Mouse (Mus musculus): ENCODE results near the gene Fau. TPM values are rescaled to one million over a fixed set of nuclear protein-coding genes. Genes with fewer than 3 reads are reported as not detected.

The Fau gene
- 493 and 512 TPM in 2 replicates for polyA plus RNA-seq (2015; fragmentation: Nextera tagmentation; extraction: Ambion mirVana)

DNA sequence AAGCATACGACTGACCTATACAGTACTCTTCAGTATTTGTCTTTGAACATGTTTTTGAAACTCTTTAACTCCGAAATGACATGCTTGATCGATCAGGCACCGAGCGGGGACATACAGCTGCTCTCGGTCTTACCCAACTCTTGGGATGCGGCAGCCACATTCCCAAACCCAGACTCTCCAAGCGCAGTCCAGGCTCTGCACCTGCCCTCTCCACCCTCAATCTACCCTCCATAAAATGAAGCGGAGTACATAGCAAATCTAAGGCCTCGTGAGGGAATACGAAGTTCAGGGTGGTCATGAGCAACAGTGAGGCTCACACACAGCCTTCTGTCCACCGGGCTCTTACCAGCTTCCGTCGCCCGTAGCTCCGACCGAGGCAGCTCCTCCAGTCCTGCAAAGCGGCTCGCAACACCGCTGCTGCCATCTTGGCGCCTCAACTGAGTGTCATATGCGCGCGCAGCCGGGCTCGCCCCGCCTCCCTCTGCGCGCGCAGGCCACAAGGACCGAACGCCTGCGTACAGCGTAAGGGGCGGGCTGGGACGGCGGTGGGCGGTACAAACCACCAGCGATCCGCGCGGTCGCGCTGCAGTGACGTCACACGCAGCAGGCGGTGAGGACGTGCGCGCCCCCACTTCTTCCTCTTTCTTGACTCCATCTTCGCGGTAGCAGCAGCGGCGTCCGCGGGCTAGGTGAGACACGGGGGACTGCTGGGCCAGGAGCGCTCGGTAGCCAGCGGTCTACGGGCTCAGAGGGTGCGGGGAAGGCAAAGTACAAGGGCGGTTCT lies at the start of gene Fau, which contains the start of gene Mrpl49:
Gene Fau, plus strand, starts transcription at position 532 of the 784 bp plus-strand sequence.
Gene Mrpl49, minus strand, starts transcription at position 473 of the 784 bp plus-strand sequence.
- Histone ChIP-seq H3K4me3 (replicated peaks; ENCODE audit: low read length) (peak within 1 kb of the TSS; percentile 85), H3K4me1 (replicated peaks; ENCODE audit: control insufficient read depth, insufficient read depth, low read length) (peaks cover 34% of the 10 kb centered on the region), H3K27ac (ENCODE audit: low read length) (peak within 1 kb of the TSS; percentile 64), H3K9ac (replicated peaks; ENCODE audit: low read depth, low read length) (peak within 1 kb of the TSS; percentile 85), H3K27me3 (replicated peaks; ENCODE audit: control insufficient read depth, insufficient read depth, low read length) (no peaks in the 10 kb centered on the region), H3K4me2 (ENCODE audit: low read length) (peak within 1 kb of the TSS; percentile 93), H3K9me3 (ENCODE audit: control insufficient read depth, low read length) (no peaks in the 10 kb centered on the region), H3K36me3 (ENCODE audit: control insufficient read depth, insufficient read depth) (peaks cover 12% of the 10 kb centered on the region)
- ATAC-seq, result peak; percentile 87
- under 1% methylated on average over 63 of the region's 63 CpGs for whole genome bisulfite sequencing

DNA sequence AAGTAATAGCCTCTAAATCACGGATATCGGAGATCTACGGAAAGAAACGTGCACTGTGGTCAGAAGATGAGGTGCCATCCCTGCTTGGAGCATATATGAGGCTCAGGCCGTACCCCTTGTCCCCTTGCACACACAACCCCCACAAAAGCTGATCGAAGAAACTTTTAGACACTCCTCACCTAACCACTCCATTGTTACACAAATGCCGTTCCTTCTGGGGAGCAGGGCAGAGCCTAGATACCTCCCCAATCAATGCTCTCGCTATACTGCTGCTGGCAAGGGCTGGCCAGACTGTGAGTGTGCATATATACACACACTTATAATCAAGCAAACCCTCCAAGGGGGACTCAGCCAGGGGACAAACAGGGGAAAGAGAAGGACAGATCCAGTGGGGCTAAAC lies 48.5 kb upstream of the Fau start:
- H3K36me3 ChIP-seq (ENCODE audit: control insufficient read depth, insufficient read depth), result no peaks in the 10 kb centered on the region
- H3K27ac ChIP-seq (ENCODE audit: low read length), result no peak overlapping the region
- no peaks in the 10 kb centered on the region for H3K9me3 ChIP-seq (ENCODE audit: control insufficient read depth, low read length)
- no peaks in the 10 kb centered on the region for H3K4me1 ChIP-seq (replicated peaks; ENCODE audit: control insufficient read depth, insufficient read depth, low read length)
- 68% methylated on average over 8 of the region's 8 CpGs for WGBS
- no peak overlapping the region for H3K4me3 ChIP-seq (replicated peaks; ENCODE audit: low read length)
- H3K4me2 ChIP-seq (ENCODE audit: low read length), result no peak overlapping the region
- H3K9ac ChIP-seq (replicated peaks; ENCODE audit: low read depth, low read length), result no peak overlapping the region
- no peak for ATAC-seq
- no peaks in the 10 kb centered on the region for H3K27me3 ChIP-seq (replicated peaks; ENCODE audit: control insufficient read depth, insufficient read depth, low read length)

DNA sequence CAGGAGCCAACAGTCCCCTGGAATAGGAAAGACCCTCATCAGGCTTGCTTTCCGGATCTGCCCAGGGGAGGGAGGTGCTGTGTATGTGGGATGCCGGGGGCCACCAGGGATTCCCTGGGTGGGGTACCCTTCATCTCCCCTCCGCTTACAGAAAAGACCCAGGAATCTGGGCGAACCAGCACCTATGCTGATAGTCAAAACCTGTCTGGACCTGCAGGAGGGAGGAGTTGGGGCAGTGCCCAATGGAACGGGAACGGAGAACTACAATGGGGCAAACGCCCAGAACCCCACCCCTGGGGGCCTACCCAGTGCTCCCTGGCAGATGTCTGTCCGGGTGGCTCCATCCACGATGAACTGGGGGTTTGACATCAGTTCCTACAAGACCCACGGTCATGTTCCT lies 44.0 kb upstream of the Fau start:
- H3K36me3 ChIP-seq (ENCODE audit: control insufficient read depth, insufficient read depth), result no peaks in the 10 kb centered on the region
- no peak overlapping the region for H3K9ac ChIP-seq (replicated peaks; ENCODE audit: low read depth, low read length)
- no peak overlapping the region for H3K4me2 ChIP-seq (ENCODE audit: low read length)
- H3K27me3 ChIP-seq (replicated peaks; ENCODE audit: control insufficient read depth, insufficient read depth, low read length), result peaks cover 10% of the 10 kb centered on the region
- ATAC-seq, result no peak
- H3K9me3 ChIP-seq (ENCODE audit: control insufficient read depth, low read length), result no peaks in the 10 kb centered on the region
- H3K4me1 ChIP-seq (replicated peaks; ENCODE audit: control insufficient read depth, insufficient read depth, low read length), result peaks cover 12% of the 10 kb centered on the region
- no peak overlapping the region for H3K27ac ChIP-seq (ENCODE audit: low read length)
- H3K4me3 ChIP-seq (replicated peaks; ENCODE audit: low read length), result no peak overlapping the region
- 90% methylated on average over 10 of the region's 10 CpGs for WGBS

DNA sequence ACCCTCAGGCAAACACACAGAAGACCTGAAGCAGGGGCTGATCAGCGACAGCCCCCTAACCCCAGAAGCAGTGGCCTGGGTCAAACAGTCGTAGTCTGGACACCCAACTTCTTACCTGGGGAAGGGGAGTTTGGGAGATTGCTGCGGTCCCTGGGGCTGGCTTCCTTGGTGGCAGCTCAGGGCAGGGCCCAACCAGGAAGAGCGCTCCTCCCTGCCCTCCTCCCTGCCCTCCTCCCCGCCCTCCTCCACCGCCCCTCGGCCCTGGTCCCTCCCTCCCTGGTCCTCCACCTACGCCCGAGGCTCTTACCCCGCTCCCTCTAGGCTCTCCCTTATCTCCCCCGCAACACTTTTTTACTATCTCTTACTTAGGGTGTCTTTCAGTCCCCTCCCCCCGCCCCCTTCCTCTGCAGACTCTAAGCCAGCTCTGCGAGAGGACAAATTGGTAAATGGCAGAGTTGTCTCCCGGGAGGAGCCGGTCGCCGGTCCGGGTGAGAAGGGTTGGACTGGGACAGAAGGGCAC lies 42.6 kb upstream of the Fau start:
- Histone ChIP-seq H3K27ac (ENCODE audit: low read length) (no peak overlapping the region), H3K36me3 (ENCODE audit: control insufficient read depth, insufficient read depth) (no peaks in the 10 kb centered on the region), H3K9me3 (ENCODE audit: control insufficient read depth, low read length) (no peaks in the 10 kb centered on the region), H3K4me3 (replicated peaks; ENCODE audit: low read length) (peak overlapping the region; percentile 48), H3K9ac (replicated peaks; ENCODE audit: low read depth, low read length) (peak overlapping the region; percentile 57), H3K27me3 (replicated peaks; ENCODE audit: control insufficient read depth, insufficient read depth, low read length) (peaks cover 10% of the 10 kb centered on the region), H3K4me2 (ENCODE audit: low read length) (peak overlapping the region; percentile 77), H3K4me1 (replicated peaks; ENCODE audit: control insufficient read depth, insufficient read depth, low read length) (peaks cover 12% of the 10 kb centered on the region)
- under 1% methylated on average over 18 of the region's 18 CpGs for WGBS
- ATAC-seq, result peak; percentile 45; the same call in 1 of the 2 replicates

DNA sequence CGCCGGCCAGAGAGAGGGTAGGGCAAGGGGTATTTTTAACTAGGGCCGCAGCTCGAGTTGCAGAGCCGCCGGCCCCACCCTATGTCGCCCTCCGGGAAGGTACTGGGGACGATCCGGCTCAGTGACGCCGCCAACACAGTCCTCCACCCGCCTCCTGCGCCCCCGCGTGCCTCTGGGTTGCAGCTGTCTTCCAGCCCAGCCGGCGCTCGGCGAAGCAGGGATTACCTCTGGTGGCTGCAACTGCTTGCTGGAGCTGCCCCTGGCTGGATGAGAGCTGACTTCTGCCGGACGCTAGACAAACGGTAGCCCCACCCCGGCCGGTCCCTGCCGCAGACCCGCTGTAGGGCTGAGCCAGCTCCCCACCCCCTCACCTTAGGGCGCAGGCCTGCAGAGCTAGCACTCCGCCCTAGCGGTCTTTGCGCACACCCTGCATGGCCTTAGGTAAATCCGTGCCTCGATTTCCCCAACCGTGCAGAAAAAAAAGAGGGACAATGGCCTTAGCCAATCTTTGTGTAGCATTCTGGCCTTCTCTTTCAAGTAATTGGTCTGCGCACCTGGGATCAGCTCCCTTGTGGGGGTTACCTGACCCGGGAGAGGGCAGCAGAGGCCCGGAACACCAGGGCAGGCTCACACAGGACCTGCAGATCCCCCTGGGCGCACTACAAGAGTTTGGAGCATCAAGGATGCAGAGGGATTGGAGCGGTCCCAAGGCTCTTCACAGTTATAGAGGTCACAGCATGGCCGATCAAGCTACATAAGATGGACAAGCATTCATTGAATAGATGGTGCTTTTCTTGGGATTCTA lies 41.9 kb upstream of the Fau start, which contains the start of gene Capn1:
Gene Capn1, minus strand, starts transcription at position 387 of the 805 bp plus-strand sequence.
- Histone ChIP-seq H3K4me2 (ENCODE audit: low read length) (peak within 1 kb of the TSS; percentile 77), H3K4me3 (replicated peaks; ENCODE audit: low read length) (peak within 1 kb of the TSS; percentile 48), H3K9ac (replicated peaks; ENCODE audit: low read depth, low read length) (peak within 1 kb of the TSS; percentile 57), H3K36me3 (ENCODE audit: control insufficient read depth, insufficient read depth) (no peaks in the 10 kb centered on the region), H3K4me1 (replicated peaks; ENCODE audit: control insufficient read depth, insufficient read depth, low read length) (peaks cover 12% of the 10 kb centered on the region), H3K9me3 (ENCODE audit: control insufficient read depth, low read length) (no peaks in the 10 kb centered on the region), H3K27me3 (replicated peaks; ENCODE audit: control insufficient read depth, insufficient read depth, low read length) (peaks cover 10% of the 10 kb centered on the region), H3K27ac (ENCODE audit: low read length) (no peak within 1 kb of the TSS)
- ATAC-seq, result peak; percentile 81
- 2% methylated on average over 40 of the region's 40 CpGs for WGBS

DNA sequence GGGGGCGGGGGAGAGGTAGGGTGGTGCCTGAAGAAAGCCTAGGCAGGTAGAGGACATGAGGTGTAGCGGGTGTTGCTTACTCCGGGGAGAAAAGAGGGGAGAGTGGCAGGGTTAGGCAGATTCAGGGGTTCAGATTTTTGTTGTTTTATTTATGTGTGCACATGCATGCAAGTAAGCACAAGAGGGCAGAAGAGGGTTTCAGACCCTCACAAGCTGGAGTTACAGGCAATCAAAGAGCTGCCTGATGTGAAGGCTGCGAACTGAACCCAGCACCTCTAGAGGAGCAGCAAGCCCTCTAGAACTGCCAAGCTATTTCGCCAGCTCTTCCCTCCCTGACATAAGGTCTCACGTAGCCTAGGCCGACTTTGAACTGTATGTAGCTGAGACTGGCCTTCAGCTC lies 41.1 kb upstream of the Fau start:
- Histone ChIP-seq H3K4me2 (ENCODE audit: low read length) (no peak overlapping the region), H3K9me3 (ENCODE audit: control insufficient read depth, low read length) (no peaks in the 10 kb centered on the region), H3K27me3 (replicated peaks; ENCODE audit: control insufficient read depth, insufficient read depth, low read length) (peaks cover 10% of the 10 kb centered on the region), H3K9ac (replicated peaks; ENCODE audit: low read depth, low read length) (no peak overlapping the region), H3K36me3 (ENCODE audit: control insufficient read depth, insufficient read depth) (no peaks in the 10 kb centered on the region), H3K4me3 (replicated peaks; ENCODE audit: low read length) (no peak overlapping the region), H3K27ac (ENCODE audit: low read length) (no peak overlapping the region), H3K4me1 (replicated peaks; ENCODE audit: control insufficient read depth, insufficient read depth, low read length) (peaks cover 12% of the 10 kb centered on the region)
- ATAC-seq, result no peak
- 39% methylated on average over 7 of the region's 7 CpGs for WGBS

DNA sequence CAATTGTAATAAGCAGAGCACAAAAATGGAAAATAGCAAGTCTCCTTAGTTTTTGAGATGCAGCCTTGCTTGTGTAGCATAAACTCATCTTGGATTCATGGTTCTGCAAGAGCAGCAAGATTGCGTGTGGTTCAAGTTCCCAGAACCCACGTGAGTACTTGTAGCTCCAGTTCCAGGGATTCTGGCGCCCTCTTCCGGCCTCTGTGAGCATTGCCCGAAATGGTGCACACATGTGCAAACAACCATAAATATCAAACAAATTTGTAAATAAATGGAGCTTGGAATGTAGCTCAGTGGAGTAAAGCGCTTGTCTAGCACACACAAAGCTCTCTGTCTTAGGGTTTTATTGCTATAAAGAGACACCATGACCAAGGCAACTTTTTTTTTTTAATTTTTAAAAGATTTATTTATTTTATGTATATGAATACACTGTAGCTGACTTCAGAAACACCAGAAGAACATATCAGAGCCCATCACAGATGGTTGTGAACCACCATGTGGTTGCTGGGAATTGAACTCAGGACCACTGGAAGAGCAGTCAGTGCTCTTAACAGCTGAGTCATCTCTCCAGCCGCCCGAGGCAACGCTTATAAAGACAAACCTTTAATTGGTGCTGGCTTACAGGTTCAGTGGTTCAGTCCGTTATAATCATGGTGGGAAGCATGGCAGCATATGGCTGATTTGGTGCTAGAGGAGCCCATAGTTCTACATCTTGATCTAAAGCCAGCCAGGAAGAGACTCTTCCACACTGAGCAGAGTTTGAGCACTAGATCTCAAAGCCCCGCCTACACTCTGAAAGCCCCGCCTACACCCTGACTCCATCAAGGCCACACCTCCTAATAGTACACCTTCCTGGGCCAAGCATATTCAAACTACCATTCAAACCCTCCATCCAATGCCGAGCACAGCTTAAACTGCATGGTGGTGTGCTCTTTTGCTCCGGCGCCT lies 39.2 kb upstream of the Fau start:
- no peak overlapping the region for H3K9ac ChIP-seq (replicated peaks; ENCODE audit: low read depth, low read length)
- no peak overlapping the region for H3K4me2 ChIP-seq (ENCODE audit: low read length)
- no peak for ATAC-seq
- no peak overlapping the region for H3K4me3 ChIP-seq (replicated peaks; ENCODE audit: low read length)
- peaks cover 10% of the 10 kb centered on the region for H3K27me3 ChIP-seq (replicated peaks; ENCODE audit: control insufficient read depth, insufficient read depth, low read length)
- WGBS, result 27% methylated on average over 15 of the region's 15 CpGs
- peaks cover 12% of the 10 kb centered on the region for H3K4me1 ChIP-seq (replicated peaks; ENCODE audit: control insufficient read depth, insufficient read depth, low read length)
- no peak overlapping the region for H3K27ac ChIP-seq (ENCODE audit: low read length)
- no peaks in the 10 kb centered on the region for H3K9me3 ChIP-seq (ENCODE audit: control insufficient read depth, low read length)
- H3K36me3 ChIP-seq (ENCODE audit: control insufficient read depth, insufficient read depth), result no peaks in the 10 kb centered on the region

DNA sequence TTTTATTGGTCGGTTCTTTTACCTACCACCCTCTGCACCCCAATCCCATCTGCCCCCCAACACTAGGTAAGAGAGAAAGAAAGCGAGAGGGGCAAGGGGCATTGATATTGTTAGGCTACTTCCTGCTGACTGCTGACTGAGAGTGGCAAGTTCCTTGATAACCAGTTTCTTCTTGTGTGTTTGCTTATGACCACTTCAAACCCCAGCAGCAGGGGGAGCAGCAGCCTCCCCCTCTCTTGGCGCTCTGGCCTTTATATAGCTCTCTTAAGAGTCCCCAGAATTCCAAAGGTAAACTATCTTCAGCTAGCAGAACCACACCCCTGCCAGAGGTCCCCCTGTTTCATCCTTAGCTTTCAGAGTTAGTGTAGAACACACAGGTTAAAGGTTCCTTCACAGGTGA lies 37.4 kb upstream of the Fau start:
- WGBS, result 61% methylated on average over 3 of the region's 3 CpGs
- no peak for ATAC-seq
- Histone ChIP-seq H3K27ac (ENCODE audit: low read length) (no peak overlapping the region), H3K4me1 (replicated peaks; ENCODE audit: control insufficient read depth, insufficient read depth, low read length) (peaks cover 7% of the 10 kb centered on the region), H3K9me3 (ENCODE audit: control insufficient read depth, low read length) (no peaks in the 10 kb centered on the region), H3K36me3 (ENCODE audit: control insufficient read depth, insufficient read depth) (no peaks in the 10 kb centered on the region), H3K9ac (replicated peaks; ENCODE audit: low read depth, low read length) (no peak overlapping the region), H3K27me3 (replicated peaks; ENCODE audit: control insufficient read depth, insufficient read depth, low read length) (peaks cover 10% of the 10 kb centered on the region), H3K4me2 (ENCODE audit: low read length) (no peak overlapping the region), H3K4me3 (replicated peaks; ENCODE audit: low read length) (no peak overlapping the region)
